Mouse (Mus musculus) spleen, adult 12 weeks (tissue): ENCODE data around the gene Eif4ebp2.
"Not testable (repeated sequence)": the region's sequence is repeated elsewhere in the genome, so short reads cannot be mapped to it uniquely, and the experiment has no call there.

ENCODE experiments used
- DNase-seq: peaks from one replicate; pipeline ENCODE4 v3.0.0; 2022; ENCODE audit warnings: low spot score

The Eif4ebp2 gene

DNA sequence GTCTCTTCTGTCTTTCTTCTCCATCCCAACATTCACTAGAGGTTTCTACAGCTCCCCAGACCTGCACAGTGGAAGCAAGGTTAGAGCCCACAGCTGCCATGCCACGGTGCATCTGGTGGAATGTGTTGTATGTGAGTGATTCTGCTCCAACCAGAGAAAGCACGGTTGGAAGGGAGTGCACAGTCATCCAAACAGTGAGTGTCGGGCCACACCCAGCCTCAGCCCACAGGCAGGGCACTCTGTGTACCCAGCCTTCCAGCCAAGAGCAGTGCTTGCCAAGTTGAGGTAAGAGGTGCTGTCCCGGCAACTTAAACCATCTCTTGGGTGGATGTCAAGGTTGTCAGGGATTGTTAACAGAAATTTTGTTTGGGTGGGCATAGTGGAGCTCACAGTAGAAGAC, 12.5 kb upstream of the Eif4ebp2 start:
- DNase-seq: peak; percentile 13

DNA sequence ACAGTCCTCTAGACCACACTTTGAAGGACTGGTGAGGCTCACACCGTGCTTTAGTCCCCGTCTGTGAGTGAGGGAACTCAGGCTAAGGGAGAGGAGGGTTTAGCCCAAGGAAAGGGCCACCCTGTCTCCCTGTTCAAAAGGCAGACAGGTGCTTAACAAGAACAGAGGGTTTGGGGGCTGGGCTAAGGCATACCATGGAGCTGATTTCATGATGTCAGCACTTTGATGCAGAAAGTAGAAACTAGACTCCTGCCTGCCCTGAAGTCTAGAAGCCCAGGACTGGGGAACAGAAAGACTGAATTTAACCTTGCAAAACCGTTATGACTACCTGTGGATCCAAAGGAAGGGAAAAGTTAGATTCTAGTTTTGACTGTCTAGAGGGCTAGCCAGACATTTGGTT, 4.7 kb upstream of the Eif4ebp2 start:
- DNase-seq: no peak

DNA sequence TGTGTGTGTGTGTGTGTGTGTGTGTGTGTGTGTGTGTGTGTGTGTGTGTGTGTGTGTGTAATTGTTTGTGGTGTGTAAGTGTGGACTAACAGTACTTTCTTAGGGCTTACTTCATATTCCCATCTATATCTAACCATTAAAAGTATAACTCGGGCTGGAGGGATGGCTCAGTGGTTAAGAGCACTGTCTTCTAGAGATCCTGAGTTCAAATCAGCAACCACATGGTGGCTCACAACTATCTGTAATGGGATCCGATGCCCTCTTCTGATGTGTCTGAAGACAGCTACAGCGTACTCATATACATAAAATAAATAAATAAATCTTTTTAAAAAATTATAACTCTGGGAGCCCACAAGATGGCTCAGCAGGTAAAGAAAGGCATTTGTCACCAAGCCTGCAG, 710 bp upstream of the Eif4ebp2 start:
- DNase-seq: not testable (repeated sequence)

DNA sequence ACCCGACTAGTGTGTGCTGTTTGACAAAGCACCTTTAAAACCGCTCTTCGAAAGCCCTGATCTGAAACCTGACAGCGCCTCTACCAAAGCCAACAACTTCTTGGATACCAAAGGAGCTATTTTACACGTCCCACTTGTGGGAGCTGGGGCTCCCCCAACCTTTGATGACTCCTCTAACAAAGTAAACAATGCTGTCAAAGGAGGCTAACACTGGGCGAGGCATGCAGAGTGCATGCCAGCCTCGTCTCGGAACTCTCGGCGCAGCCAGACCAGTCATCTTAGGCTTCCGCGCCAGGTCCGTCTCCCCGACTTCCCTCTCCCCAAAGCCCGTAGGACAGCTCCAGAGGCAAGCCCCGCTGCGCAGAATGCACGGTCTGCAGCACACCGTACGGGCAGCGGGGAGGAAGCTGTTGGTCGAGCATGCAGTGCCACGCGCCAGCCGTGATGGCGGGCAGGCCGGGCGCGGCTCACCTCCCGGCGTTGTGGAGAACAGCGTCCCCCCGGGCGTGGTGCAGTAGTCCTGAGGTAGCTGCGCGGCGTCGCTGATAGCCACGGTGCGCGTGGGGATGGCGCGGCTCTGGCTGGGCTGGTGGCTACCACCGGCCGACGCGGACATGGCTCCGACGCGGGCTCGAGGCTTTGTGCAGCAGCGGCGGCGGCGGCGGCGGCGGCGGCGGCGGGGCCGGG, 387 bp downstream of the Eif4ebp2 start:
- DNase-seq: peak; percentile 44

DNA sequence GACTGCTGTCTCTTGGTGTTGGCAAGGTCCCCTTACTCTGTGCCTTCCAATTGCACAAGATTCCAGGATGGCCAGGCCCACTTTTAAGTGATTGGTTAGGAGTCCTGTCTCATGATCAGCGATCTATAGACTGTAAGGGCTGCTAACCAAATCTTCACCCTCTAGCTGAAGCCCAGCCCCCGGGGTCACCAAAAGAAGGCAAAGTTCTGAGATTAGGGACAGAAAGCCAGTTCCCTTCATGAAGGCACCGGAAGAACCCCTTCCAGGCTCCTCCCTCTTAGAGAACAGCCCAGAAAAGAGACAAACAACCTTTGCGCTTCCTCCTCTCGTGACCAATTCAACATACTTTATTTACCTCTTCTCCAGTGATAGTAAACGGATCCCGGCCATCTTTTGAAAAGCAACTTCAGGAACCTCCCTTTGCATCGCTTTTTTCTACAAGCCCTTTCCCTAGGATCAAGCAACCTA, 964 bp downstream of the Eif4ebp2 start:
- peak; percentile 45 for DNase-seq

DNA sequence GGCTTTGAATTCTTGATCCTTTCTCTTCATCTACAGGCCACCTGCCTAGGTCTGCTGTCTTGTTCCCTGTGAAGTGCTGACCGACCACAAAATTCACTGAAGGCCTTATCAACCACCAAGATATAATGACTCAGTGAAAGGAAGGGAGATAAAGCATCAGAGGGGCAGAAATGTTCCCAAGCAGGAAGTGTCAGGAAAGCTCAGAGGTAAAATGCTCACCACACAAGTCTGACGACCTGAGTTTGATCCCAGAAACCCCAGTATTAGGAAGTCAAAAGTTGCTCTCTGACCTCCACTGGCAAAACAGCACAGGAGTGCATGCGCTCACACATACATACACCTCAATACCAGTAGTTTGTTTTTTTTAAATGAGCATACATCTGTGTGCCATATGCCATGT, 3.6 kb downstream of the Eif4ebp2 start:
- DNase-seq: no peak

DNA sequence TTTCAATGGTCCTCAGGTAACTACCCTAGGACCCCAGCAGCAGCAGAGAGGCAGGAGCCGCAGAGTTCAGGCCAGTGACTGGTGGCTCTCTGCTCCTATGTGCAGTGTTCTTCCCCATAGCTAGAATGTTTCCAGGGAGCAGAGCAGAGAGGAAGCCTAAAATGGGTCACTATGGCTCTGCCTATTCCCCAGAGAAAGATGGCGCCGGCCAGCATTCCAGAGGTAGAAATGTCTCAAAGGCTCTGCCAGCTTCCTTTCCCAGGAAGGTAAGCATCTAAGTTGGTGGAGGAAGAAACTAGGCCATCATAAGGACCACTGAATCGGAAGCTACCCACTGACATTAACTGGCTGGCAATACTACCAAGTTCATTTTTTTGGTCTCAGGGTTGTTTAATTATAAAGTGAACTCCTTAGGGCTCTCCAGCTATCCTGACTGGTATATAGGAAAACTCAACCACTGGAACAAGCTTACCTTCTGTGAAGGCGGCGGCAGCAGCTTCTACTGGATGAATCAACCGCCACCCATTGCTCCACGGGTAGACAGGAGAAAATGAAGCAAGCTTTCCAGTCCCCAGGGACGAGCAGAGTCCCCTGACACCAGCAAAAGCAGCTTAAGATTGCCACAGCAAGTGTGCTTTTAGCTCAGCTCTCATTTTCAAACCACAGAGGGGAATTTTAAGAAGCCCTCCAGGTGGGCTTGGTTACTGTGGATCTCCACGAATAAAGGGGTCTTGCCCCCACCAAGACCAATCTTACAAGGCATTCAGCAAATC, 4.7 kb downstream of the Eif4ebp2 start:
- no peak for DNase-seq

DNA sequence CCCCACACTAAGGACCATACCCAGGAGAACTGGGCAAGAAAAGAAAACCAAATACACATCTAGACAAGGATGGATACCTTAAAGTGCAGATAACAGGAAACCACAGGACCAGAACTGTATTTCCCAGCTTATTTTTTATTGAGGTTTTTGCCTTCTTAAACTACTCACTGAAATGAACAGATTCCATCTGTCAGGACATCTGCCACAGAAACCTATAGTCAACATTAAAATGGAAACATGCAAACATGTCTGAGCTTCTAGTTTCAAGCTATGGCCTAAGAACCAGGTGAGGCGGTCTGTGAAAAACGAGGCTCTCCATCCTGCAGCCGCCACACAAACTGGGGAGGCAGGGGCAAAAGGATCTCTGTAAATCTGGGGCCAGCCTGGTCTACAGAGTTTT, 7.4 kb downstream of the Eif4ebp2 start:
- DNase-seq: no peak

DNA sequence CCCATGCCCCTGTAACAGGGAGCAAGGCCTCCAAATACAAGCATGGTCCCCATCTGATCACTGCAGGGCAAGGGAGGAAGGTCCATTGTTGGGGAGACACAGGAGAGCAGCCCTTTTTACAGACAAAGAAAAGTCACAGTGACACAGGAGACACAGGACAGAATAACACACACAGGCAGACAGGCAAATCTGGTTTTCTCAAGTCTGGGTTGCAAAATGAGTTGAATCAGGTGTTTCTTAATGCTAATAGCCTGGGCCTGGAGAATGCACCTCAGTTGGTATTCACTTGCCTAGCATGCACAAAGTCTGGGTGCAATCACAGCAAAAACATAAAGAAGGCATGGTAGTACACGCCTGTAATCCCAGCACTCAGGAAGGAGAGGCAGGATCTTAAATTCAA, 8.6 kb downstream of the Eif4ebp2 start:
- DNase-seq: no peak

DNA sequence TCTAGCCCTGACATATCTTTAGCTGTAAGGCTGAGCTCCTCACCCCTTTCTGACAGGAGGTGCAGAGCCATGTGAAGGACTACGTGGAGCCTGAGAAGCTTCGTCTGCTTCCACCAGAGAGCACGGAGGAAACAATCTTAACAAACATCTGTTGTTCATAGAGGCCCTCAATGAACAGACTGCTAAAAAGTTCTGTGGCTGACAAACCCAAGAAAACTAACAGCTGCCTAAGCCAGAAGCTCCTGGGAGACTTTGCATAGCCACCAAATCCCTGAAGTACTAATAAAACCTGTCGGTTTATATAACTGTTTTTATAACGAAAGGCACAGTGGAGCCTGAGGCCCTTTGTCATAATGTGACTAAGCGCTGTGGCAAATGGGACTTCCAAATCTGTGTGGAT, 9.0 kb downstream of the Eif4ebp2 start:
- no peak for DNase-seq

DNA sequence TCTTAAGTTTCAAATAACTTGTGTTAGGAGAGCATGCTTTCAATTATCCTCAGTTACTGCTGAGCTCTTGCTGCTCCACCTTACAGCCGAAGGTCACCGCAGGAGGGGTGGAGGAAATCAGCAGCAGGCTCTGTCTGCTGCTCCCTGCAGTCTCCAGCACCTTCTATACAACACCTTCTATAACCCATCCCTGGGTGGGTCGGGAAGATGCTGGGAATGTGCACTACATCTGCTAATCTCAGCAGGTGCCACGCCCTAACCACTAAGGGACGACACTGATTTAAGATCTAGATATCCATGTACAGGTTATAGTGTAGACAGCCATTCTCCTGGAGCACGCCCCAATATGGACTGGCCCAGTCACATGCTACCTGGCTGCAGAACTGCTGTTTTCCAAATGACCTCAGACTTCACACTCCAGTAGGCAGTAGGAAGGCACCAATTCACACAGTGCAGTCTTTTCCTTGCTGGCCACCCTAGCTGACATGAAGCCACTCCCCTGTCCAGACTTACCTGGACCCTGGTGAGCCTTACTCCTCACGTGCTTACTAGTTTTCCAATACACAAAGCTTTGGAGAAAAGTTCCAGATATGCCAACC, 12.2 kb downstream of the Eif4ebp2 start:
- DNase-seq: no peak

DNA sequence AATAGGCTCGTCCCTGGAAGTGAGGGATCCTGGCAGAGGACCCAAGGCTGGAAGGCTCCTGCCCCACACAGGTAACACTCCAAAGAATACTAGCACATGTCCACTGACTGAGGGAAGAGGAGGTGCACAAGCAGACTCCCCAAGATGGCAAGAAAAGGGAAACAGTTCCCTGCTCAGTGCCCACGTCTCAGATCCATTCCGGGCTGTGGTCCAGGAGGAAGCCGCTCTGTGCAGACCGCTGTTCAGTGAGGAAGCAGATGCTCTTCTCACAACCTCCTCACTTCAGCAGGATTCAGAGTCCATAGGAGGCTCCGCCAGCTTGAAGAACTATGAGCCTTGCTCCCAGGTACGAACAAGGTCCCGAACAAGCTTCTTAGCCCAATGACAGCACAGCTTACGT, 21.1 kb downstream of the Eif4ebp2 start:
- DNase-seq: no peak

DNA sequence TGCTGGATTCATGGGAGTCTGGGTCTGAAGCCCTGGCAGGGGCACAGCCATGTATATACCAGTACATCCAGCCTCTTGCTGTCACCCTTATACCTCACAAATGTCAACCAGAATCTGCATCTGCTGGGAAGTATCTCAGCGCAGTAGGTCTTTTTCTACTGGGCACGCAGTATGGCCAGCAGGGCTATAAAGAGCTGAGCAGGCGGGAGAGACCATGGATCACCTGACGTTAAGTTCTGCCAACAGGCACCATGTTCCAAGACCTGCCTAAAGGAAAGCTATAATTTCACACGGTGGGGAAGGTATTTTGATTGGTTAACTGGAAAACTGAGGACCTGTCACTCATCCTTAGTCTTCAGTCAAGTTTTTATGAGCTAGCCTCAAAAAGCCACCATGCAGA, 23.4 kb downstream of the Eif4ebp2 start:
- DNase-seq: no peak

DNA sequence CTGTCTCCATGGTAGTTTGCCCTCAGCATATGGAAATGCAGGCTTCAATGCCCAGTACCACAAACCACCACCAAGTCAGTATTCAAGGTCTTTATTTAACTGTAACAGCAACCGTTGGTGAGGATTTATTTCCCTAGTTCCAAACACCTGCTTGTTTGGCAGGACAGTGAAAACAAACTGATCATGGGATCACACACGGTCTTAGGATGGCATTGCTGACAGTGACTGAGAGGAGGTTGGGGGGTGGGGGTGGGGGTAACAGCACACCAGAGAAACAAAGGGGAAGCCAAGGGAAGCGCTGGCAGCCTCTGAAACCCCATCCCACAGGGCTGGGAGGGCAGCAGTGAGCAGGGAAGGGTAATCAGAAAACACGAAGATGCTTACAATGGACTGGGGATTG, 24.0 kb downstream of the Eif4ebp2 start:
- no peak for DNase-seq

DNA sequence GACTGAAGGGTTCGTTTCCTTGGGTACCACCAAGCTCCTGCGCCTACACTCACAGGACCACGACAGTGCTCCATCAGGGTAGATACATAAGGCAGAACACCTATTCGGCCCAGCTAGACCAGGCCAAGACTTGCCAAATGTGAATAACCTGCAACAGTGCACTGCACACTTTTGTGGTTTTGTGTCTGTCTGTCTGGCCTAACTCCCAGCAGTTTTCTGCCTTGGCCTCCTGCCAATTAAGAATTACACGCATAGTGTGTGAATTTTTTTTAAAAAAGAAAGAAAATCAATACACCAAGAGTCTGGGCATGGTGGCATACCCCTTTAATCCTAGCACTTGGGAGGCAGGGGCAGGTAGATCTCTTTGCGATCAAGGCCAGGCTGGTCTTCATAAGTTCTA, 24.5 kb downstream of the Eif4ebp2 start:
- DNase-seq: no peak

DNA sequence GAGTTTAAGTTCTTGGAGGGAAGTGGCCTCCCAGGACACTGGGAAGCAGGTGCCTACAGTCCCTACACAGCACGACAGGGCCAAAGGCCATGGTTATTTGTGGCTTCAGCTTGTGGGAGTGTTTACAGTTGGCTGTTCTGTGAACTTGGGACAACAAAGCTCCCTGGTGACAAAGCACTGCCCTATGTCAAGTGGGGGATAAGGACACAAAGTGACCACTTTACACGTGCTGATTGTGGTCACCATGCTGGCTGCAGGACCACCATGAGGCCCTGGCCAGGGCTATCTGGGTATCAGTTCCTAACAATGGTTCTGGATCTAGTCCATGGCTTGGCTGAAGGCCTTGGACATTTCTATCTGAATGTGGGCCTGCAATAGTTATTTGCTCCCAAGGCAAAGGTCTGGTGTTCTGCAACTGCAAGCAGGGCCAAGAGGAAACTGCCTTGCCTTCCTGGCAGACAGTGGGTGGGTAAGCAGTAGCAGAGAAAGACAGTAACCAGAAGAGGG, 26.2 kb downstream of the Eif4ebp2 start:
- no peak for DNase-seq

DNA sequence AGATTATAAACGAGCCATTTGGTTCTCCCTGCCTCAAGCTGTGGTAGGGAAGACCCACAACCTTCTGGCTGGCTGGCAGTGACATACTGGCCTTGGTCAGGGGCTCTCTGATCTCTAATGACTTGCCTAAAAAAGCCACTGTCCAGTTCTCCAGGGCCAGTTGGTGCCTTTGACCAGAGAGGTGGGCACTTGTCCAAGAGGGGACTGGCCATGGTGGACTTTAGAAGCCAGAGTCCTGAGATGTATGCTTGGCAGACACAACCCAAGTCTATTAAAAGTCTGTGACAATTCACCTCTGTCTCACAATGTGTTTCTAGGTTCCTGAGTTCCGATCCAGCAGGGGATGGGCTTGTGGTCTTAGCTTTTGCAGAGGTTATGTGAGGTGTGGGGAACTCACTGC, 27.4 kb downstream of the Eif4ebp2 start:
- DNase-seq: no peak

DNA sequence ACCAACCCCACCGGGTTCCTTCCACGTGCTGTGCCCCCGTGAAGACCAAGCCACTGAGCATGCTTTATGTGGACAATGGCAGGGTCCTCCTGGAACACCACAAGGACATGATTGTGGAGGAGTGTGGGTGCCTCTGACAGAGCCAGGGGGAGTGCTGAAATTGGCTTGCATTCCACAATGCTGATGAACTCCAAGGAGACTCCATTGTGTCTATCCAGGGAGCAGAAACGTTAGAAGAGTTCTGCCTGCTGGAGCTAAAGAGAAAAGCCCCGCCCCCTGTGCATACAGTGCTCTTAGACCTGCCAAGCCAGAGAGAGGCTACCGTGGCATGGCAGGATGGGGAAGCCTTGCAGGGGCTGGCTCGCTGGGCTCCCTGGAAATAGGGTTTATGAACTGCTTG, 28.0 kb downstream of the Eif4ebp2 start:
- DNase-seq: no peak

DNA sequence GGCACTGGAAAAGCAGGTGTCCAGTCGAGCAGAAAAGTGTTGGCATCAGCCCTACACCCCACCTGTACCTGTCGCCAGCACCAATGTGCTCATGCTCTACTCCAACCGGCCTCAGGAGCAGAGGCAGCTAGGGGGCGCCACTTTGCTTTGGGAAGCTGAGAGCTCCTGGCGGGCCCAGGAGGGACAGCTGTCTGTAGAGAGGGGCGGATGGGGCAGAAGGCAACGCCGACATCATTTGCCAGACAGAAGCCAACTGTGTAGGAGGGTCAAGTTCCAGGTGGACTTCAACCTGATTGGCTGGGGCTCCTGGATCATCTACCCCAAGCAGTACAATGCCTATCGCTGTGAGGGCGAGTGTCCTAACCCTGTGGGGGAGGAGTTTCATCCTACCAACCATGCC, 29.2 kb downstream of the Eif4ebp2 start:
- DNase-seq: no peak

DNA sequence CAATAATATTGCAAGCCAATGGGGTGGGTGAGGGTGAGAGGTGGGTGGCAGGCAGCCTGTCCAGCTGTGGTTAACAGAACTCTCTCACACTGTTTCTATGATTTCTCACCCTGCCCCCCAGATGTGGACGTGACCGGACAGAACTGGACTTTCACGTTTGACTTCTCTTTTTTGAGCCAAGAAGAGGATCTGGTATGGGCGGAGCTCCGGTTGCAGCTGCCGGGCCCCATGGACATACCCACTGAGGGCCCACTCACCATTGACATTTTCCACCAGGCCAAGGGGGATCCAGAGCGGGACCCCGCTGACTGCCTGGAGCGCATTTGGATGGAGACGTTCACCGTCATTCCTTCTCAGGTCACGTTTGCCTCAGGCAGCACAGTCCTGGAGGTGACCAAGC, 29.6 kb downstream of the Eif4ebp2 start:
- no peak for DNase-seq

DNA sequence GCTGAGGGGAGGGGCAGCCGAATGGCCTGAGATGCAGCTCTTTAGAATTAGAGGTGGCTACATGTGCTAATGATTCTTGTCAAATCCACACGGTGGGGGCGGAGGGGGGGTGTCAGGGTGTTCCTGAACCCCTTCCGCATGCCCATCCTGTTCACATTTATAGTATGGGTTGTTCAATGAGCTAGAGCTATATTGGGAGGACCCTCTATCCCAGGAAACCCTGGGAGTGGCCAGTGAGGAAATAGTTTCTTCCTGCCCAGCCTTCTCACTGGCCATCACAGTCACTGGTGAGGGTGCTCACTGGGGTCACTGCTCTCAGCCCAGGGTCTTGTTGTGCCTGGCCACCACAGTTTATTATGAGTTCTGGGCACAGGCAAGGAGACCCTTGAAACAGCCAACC, 32.5 kb downstream of the Eif4ebp2 start:
- DNase-seq: no peak

DNA sequence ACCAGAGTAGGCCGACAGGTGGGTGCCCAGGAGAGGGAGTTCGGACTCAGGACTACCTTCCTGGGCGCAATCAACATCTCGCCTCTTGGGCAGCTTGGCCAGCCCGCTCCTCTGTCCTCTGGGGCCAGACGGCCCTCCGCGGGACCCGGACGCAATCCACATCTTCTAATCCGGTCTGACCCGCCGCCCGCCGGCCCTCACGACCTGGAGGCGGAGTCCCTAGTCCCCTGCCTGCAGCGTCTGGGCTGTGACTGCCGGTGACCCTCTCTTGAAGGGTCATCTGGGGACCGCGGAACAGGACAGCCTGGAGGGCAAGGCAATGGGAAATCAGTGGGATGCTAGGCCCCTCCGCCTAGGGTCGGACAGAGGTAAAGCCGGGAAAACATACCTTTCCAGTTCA, 33.3 kb downstream of the Eif4ebp2 start:
- no peak for DNase-seq
